Mouse (Mus musculus): Measurements from ENCODE around the gene Sspo. TPM values are rescaled to one million over a fixed set of nuclear protein-coding genes. Genes with fewer than 3 reads are reported as not detected.

Sspo gene
- total RNA-seq (2014; rRNA removed), result 0.73 and 0.86 TPM in 2 replicates
- polyA plus RNA-seq (2015; fragmentation: Nextera tagmentation; extraction: Ambion mirVana), result 0.10 and 0.38 TPM in 2 replicates

DNA sequence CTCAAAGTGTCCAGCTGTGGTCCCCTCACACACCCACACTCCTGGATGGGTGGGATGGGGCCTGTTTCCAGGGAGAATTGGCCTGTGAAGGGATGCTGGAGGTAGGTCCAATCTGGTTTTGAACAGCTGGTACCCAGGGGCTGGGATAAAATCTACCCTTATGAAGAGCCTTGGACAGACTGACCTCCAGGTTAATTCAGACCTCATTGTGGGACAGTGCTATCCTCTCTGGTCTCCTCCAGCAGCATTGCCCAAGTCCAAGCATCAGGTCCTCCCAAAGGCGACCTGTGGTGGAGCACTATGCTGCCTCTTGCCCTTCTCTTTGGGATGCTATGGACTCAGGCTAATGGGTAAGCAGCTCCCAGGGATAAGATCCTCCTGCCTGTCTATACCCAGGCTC, at the start of gene Sspo:
TSS of gene Sspo (plus strand) at position 301 of the 400 bp plus-strand sequence.
- Histone ChIP-seq H3K27me3 (ENCODE audit: insufficient read depth, low read length) (no peaks in the 10 kb centered on the region), H3K36me3 (ENCODE audit: insufficient read depth, low read length) (no peaks in the 10 kb centered on the region), H3K4me2 (ENCODE audit: low read depth, low read length) (no peak within 1 kb of the TSS), H3K27ac (no peak within 1 kb of the TSS), H3K4me1 (ENCODE audit: insufficient read depth, low read length) (peaks cover 5% of the 10 kb centered on the region), H3K9ac (replicated peaks; ENCODE audit: low read length) (no peak within 1 kb of the TSS), H3K4me3 (ENCODE audit: low read length) (no peak within 1 kb of the TSS), H3K9me3 (ENCODE audit: low read length) (no peaks in the 10 kb centered on the region)
- no peak for DNase-seq (ENCODE audit: low spot score)
- ATAC-seq, result no peak
- TF ChIP-seq CTCF (IDR thresholded peaks at IDR 0.05; ENCODE audit: low read depth), result no peak
- WGBS, result 87% methylated on average over 1 of the region's 1 CpGs

DNA sequence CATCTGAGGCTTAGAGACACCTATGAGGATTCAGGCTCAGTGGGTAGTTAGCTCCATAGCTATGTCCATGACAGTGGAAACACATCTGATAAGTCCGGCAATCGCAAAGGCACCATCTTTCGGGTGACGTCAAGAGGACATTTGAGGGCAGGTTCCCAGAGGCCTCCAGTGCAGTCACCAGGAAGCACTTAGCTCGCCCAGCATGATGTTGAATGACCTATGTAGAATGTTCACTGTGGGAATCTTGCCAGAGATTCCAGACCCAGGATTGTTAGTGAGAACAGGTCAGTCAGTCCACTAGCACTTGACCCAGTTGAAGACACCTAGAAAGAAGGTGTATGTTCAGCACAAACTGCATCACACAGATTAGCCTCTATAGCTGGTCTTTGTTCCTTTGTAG, 48.1 kb upstream of the Sspo start:
- Histone ChIP-seq H3K4me3 (ENCODE audit: low read length) (no peak overlapping the region), H3K4me2 (ENCODE audit: low read depth, low read length) (no peak overlapping the region), H3K36me3 (ENCODE audit: insufficient read depth, low read length) (peaks cover 8% of the 10 kb centered on the region), H3K9ac (replicated peaks; ENCODE audit: low read length) (no peak overlapping the region), H3K4me1 (ENCODE audit: insufficient read depth, low read length) (peaks cover 11% of the 10 kb centered on the region), H3K9me3 (ENCODE audit: low read length) (no peaks in the 10 kb centered on the region), H3K27me3 (ENCODE audit: insufficient read depth, low read length) (no peaks in the 10 kb centered on the region), H3K27ac (no peak overlapping the region)
- DNase-seq (ENCODE audit: low spot score) (no peak), ATAC-seq (no peak)
- TF ChIP-seq CTCF (IDR thresholded peaks at IDR 0.05; ENCODE audit: low read depth), result no peak
- 90% methylated on average over 5 of the region's 5 CpGs for WGBS

GRCm38 (mm10) chr6:48404071-48404470, 44.0 kb upstream of the Sspo start:
- Histone ChIP-seq H3K27ac (no peak overlapping the region), H3K27me3 (ENCODE audit: insufficient read depth, low read length) (no peaks in the 10 kb centered on the region), H3K4me3 (ENCODE audit: low read length) (no peak overlapping the region), H3K9me3 (ENCODE audit: low read length) (no peaks in the 10 kb centered on the region), H3K4me2 (ENCODE audit: low read depth, low read length) (no peak overlapping the region), H3K4me1 (ENCODE audit: insufficient read depth, low read length) (no peaks in the 10 kb centered on the region), H3K9ac (replicated peaks; ENCODE audit: low read length) (no peak overlapping the region), H3K36me3 (ENCODE audit: insufficient read depth, low read length) (peaks cover 47% of the 10 kb centered on the region)
- no peak for TF ChIP-seq CTCF (IDR thresholded peaks at IDR 0.05; ENCODE audit: low read depth)
- DNase-seq (ENCODE audit: low spot score), result no peak
- ATAC-seq, result no peak
- WGBS, result 95% methylated on average over 5 of the region's 5 CpGs

- ATAC-seq (no peak), DNase-seq (ENCODE audit: low spot score) (no peak)
- Histone ChIP-seq H3K4me2 (ENCODE audit: low read depth, low read length) (no peak overlapping the region), H3K27me3 (ENCODE audit: insufficient read depth, low read length) (no peaks in the 10 kb centered on the region), H3K36me3 (ENCODE audit: insufficient read depth, low read length) (peaks cover 92% of the 10 kb centered on the region), H3K4me3 (ENCODE audit: low read length) (no peak overlapping the region), H3K27ac (no peak overlapping the region), H3K4me1 (ENCODE audit: insufficient read depth, low read length) (no peaks in the 10 kb centered on the region), H3K9me3 (ENCODE audit: low read length) (no peaks in the 10 kb centered on the region), H3K9ac (replicated peaks; ENCODE audit: low read length) (no peak overlapping the region)
- no peak for TF ChIP-seq CTCF (IDR thresholded peaks at IDR 0.05; ENCODE audit: low read depth)
- 96% methylated on average over 4 of the region's 4 CpGs for WGBS
These were observed 38.2 kb upstream of the Sspo start for GRCm38 (mm10) chr6:48409726-48410343.

- DNase-seq (ENCODE audit: low spot score) (no peak), ATAC-seq (no peak)
- Histone ChIP-seq H3K4me3 (ENCODE audit: low read length) (no peak overlapping the region), H3K9ac (replicated peaks; ENCODE audit: low read length) (no peak overlapping the region), H3K4me2 (ENCODE audit: low read depth, low read length) (no peak overlapping the region), H3K9me3 (ENCODE audit: low read length) (no peaks in the 10 kb centered on the region), H3K4me1 (ENCODE audit: insufficient read depth, low read length) (no peaks in the 10 kb centered on the region), H3K27me3 (ENCODE audit: insufficient read depth, low read length) (no peaks in the 10 kb centered on the region), H3K36me3 (ENCODE audit: insufficient read depth, low read length) (peaks cover 93% of the 10 kb centered on the region), H3K27ac (no peak overlapping the region)
- no peak for TF ChIP-seq CTCF (IDR thresholded peaks at IDR 0.05; ENCODE audit: low read depth)
- WGBS, result 89% methylated on average over 3 of the region's 3 CpGs
These were observed 37.5 kb upstream of the Sspo start for GRCm38 (mm10) chr6:48410551-48410950.

DNA sequence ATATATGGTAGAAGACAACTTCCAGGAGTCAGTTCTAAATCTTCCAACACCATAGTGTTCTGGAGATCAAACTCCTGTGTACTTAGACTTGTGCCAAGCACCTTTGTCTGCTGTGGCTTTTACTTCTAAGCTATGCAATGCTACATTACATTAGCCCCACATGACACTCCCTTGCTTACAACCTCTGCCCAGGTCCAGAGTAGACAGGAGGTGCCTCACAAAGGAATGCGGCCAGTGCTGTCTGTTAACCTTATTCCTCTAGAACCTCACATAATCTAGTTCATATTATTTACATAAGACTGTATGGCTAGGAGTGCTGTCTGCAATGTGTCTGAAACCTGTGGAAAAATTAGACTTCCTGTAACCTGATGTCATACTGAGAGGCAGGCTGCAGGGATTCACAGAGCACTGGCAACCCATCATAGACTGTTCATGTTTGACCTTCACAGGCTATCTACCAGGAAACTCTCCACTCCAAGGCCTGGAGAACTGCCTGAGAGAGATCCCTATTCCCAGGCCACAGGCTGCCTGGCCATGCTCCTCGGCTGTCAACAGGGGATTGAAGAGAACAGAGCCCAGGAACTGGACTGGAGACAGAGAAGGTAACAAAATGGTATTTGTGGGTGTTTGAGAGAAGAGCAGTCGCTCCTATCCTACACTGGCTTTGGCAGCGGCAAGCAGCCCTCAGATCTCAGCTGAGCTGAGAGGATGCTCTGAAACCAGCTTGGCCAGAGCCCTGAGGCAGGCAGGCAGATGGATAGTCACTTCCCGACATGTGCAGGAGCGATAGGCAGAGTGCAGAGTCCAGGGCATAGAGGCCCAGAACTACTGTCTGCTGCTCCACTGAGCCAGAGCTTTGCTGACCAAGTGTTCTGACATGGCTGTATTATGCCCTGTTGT, 36.6 kb upstream of the Sspo start:
- no peak for ATAC-seq
- TF ChIP-seq CTCF (IDR thresholded peaks at IDR 0.05; ENCODE audit: low read depth), result no peak
- WGBS, result 90% methylated on average over 6 of the region's 6 CpGs

More for the DNA sequence above, 36.6 kb upstream of the Sspo start:
- H3K36me3 ChIP-seq (ENCODE audit: insufficient read depth, low read length), result peaks cover 92% of the 10 kb centered on the region
- no peaks in the 10 kb centered on the region for H3K27me3 ChIP-seq (ENCODE audit: insufficient read depth, low read length)
- no peaks in the 10 kb centered on the region for H3K4me1 ChIP-seq (ENCODE audit: insufficient read depth, low read length)
- no peak overlapping the region for H3K4me2 ChIP-seq (ENCODE audit: low read depth, low read length)
- no peak for DNase-seq (ENCODE audit: low spot score)
- H3K4me3 ChIP-seq (ENCODE audit: low read length), result no peak overlapping the region
- H3K9ac ChIP-seq (replicated peaks; ENCODE audit: low read length), result no peak overlapping the region
- no peaks in the 10 kb centered on the region for H3K9me3 ChIP-seq (ENCODE audit: low read length)
- H3K27ac ChIP-seq, result no peak overlapping the region

Data from hindbrain, postnatal 0 days (tissue).